Mouse (Mus musculus) myocyte (in vitro differentiated cells): ENCODE results near the gene Trip12. TPM values are rescaled to one million over a fixed set of nuclear protein-coding genes. Genes with fewer than 3 reads are reported as not detected.

Experiments
- H3K27me3 ChIP-seq: one replicate; pipeline ENCODE4 v1.6.1; 2011; ENCODE audit not compliant: control insufficient read depth, insufficient read depth, insufficient read length
- H3K36me3 ChIP-seq: one replicate; pipeline ENCODE4 v1.6.1; 2011; ENCODE audit not compliant: control insufficient read depth, insufficient read depth
- H3K4me2 ChIP-seq: one replicate; pipeline ENCODE4 v1.6.1; 2011; ENCODE audit warnings: low read depth, control low read depth
- H3K4me3 ChIP-seq: one replicate; pipeline ENCODE4 v1.5.1; 2011; ENCODE audit warnings: mild to moderate bottlenecking, control low read depth, moderate library complexity
- H3K79me2 ChIP-seq: one replicate; pipeline ENCODE4 v1.6.1; 2011; ENCODE audit not compliant: control insufficient read depth, insufficient read depth
- H3ac ChIP-seq: one replicate; pipeline ENCODE4 v1.6.1; 2011; ENCODE audit not compliant: control insufficient read depth, insufficient read length
- CEBPB ChIP-seq: IDR thresholded peaks from 2 replicates; pipeline ENCODE4 v1.6.1; 2011; ENCODE audit warnings: mild to moderate bottlenecking, moderate library complexity; ENCODE audit not compliant: poor library complexity, insufficient read depth, severe bottlenecking
- E2F4 ChIP-seq: IDR thresholded peaks from one replicate; pipeline ENCODE4 v1.6.1; 2011; ENCODE audit warnings: mild to moderate bottlenecking, control low read depth, moderate library complexity; ENCODE audit not compliant: insufficient read depth
- MAX ChIP-seq: IDR thresholded peaks from one replicate; pipeline ENCODE4 v1.6.1; 2011; ENCODE audit warnings: low read depth, mild to moderate bottlenecking, control low read depth
- MYOD1 ChIP-seq, 3 experiments: IDR thresholded peaks; one replicate each; pipeline ENCODE4 v1.6.1; 2011; ENCODE audit warnings: control low read depth in 2 of 3, low read depth in 2 of 3, mild to moderate bottlenecking in 2 of 3, moderate library complexity in 1 of 3; ENCODE audit not compliant: insufficient read length in 2 of 3, control insufficient read depth in 1 of 3
- MYOG ChIP-seq, 3 experiments: IDR thresholded peaks; one replicate each; pipeline ENCODE4 v1.6.1; 2011; ENCODE audit warnings: control low read depth in 2 of 3, low read depth in 2 of 3, mild to moderate bottlenecking in 2 of 3; ENCODE audit not compliant: insufficient read length in 2 of 3, control insufficient read depth in 1 of 3, insufficient read depth in 1 of 3
- POLR2A ChIP-seq: IDR thresholded peaks from one replicate; pipeline ENCODE4 v1.6.1; 2011; ENCODE audit warnings: low read depth, mild to moderate bottlenecking, control low read depth, moderate library complexity; ENCODE audit not compliant: insufficient read length
- POLR2AphosphoS2 ChIP-seq: IDR thresholded peaks from one replicate; pipeline ENCODE4 v1.6.1; 2011; ENCODE audit warnings: low read depth, control low read depth; ENCODE audit not compliant: insufficient read length
- REST ChIP-seq: IDR thresholded peaks from one replicate; pipeline ENCODE4 v1.6.1; 2011; ENCODE audit warnings: mild to moderate bottlenecking, control low read depth, moderate library complexity; ENCODE audit not compliant: insufficient read depth, insufficient read length
- SRF ChIP-seq: IDR thresholded peaks from one replicate; pipeline ENCODE4 v1.6.1; 2011; ENCODE audit warnings: low read depth; ENCODE audit not compliant: control insufficient read depth, insufficient read length
- TCF12 ChIP-seq: IDR thresholded peaks from one replicate; pipeline ENCODE4 v1.6.1; 2011; ENCODE audit warnings: mild to moderate bottlenecking, control low read depth; ENCODE audit not compliant: poor library complexity, insufficient read depth, severe bottlenecking
- TCF3 ChIP-seq: IDR thresholded peaks from one replicate; pipeline ENCODE4 v1.6.1; 2011; ENCODE audit warnings: low read depth, control low read depth; ENCODE audit not compliant: insufficient read length
- USF1 ChIP-seq: IDR thresholded peaks from one replicate; pipeline ENCODE4 v1.6.1; 2011; ENCODE audit warnings: low read depth, mild to moderate bottlenecking, control low read depth, moderate library complexity
- polyA plus RNA-seq: library from polyadenylated mRNA; unstranded; fragments of >200 nt; fragmentation: generic; extraction: Trizol; gene quantifications from one replicate; pipeline ENCODE4 v1.2.1, GENCODE M21; 2012; ENCODE audit warnings: missing spikeins

The Trip12 gene
- polyA plus RNA-seq, 1 experiment = 52.6 TPM

GRCm38 (mm10) chr1:84882937-84883336 is 42.6 kb upstream of the Trip12 start:
- H3ac ChIP-seq = no peak overlapping the region
- peak overlapping the region; percentile 92 for H3K4me2 ChIP-seq
- no peak overlapping the region for H3K4me3 ChIP-seq
- no peaks in the 10 kb centered on the region for H3K36me3 ChIP-seq
- TF ChIP-seq USF1 (no peak), MYOD1 (IDR thresholded peaks at IDR 0.05; ENCODE audit: control insufficient read depth in 1 of 3, insufficient read length in 2 of 3, low read depth in 2 of 3) (no peak), SRF (no peak), POLR2A (no peak), TCF12 (no peak), CEBPB (no peak), E2F4 (no peak), MYOG (IDR thresholded peaks at IDR 0.05; ENCODE audit: control insufficient read depth in 1 of 3, insufficient read depth in 1 of 3, insufficient read length in 2 of 3, low read depth in 2 of 3) (no peak), TCF3 (no peak), MAX (no peak), POLR2AphosphoS2 (no peak), REST (no peak)
- H3K27me3 ChIP-seq = no peaks in the 10 kb centered on the region
- no peaks in the 10 kb centered on the region for H3K79me2 ChIP-seq

DNA sequence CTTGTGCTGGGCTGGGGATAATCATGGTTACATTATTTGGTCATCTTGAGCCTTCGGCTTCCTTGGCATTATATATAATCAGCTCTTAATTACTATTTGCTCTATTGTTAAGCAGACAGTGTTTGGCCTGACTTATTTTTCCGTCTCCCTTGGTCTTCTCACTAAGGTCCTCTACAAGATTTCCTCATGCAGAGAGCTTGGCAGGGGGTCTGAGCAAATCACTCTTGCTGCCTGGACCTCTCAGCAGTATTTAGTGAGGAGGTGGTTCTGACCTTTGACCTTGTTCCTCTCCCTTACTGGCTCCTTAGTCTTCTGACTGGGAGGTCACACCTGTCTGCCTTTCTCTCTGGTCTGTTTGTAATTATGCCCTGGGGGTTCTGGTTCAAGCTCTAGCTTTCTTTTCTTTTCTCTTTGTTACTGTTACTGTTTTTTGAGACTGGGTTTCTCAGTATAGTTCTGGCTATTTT is 41.8 kb upstream of the Trip12 start:
- no peaks in the 10 kb centered on the region for H3K36me3 ChIP-seq
- H3K27me3 ChIP-seq = no peaks in the 10 kb centered on the region
- no peak overlapping the region for H3K4me3 ChIP-seq
- no peaks in the 10 kb centered on the region for H3K79me2 ChIP-seq
- TF ChIP-seq MYOD1 (IDR thresholded peaks at IDR 0.05; ENCODE audit: control insufficient read depth in 1 of 3, insufficient read length in 2 of 3, low read depth in 2 of 3) (no peak), POLR2A (no peak), TCF12 (no peak)
- H3ac ChIP-seq = no peak overlapping the region
- peak overlapping the region; percentile 92 for H3K4me2 ChIP-seq

DNA sequence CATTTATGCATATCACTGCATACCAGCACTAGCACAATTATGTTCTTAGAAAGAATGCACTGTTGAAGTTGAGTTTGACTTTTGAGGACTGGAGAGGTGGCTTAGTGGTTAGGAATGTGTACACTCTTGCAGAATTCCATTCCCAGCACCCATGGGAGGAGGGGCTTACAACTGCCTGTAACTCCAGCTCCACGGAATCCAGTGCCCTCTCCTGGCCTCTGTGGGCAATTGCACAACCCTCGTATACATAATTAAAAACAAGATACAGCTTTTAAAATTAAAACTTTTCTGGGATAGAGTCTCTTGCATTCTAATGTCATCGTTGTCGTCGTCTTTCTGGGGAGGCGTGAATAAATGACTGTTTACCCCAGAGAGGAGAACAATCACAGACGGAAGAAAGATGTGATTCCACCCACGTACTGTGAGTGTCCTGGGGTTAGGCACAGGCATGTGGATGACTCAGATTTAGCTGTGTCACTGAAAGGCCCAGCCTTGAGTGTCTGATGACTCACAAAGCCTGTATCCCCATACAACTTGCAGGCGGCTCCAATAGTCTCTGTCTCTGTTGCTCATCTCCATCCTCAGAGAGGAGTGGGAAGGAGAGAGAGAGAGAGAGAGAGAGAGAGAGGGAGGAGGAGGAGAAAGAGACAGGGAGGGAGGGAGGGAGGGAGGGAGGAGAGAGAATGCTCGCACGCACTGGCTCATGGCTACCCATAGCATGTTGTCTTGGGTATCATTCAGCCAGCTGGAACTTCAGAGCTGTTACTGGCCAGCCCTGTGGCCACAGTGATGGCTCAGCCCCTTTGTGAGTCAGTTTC is 41.1 kb upstream of the Trip12 start:
- TF ChIP-seq CEBPB (0 out of 2 replicates have a peak, but pooled peaks have one; percentile 13), POLR2AphosphoS2 (no peak), MAX (no peak), REST (no peak), MYOD1 (IDR thresholded peaks at IDR 0.05; ENCODE audit: control insufficient read depth in 1 of 3, insufficient read length in 2 of 3, low read depth in 2 of 3) (peak in 1 of 3 experiments; percentile 22), USF1 (no peak), TCF12 (no peak), POLR2A (no peak)
- Histone ChIP-seq H3ac (no peak overlapping the region), H3K36me3 (no peaks in the 10 kb centered on the region)

GRCm38 (mm10) chr1:84879571-84880120 is 39.3 kb upstream of the Trip12 start:
- Histone ChIP-seq H3ac (no peak overlapping the region), H3K4me3 (no peak overlapping the region), H3K4me2 (no peak overlapping the region), H3K27me3 (no peaks in the 10 kb centered on the region), H3K79me2 (no peaks in the 10 kb centered on the region), H3K36me3 (no peaks in the 10 kb centered on the region)
- TF ChIP-seq REST (no peak), MAX (no peak), USF1 (no peak), POLR2A (no peak), TCF3 (no peak), SRF (no peak), MYOD1 (IDR thresholded peaks at IDR 0.05; ENCODE audit: control insufficient read depth in 1 of 3, insufficient read length in 2 of 3, low read depth in 2 of 3) (no peak), MYOG (IDR thresholded peaks at IDR 0.05; ENCODE audit: control insufficient read depth in 1 of 3, insufficient read depth in 1 of 3, insufficient read length in 2 of 3, low read depth in 2 of 3) (no peak), E2F4 (no peak), CEBPB (no peak), POLR2AphosphoS2 (no peak), TCF12 (no peak)

More for the DNA sequence above, 41.1 kb upstream of the Trip12 start:
- no peaks in the 10 kb centered on the region for H3K79me2 ChIP-seq
- H3K4me3 ChIP-seq = no peak overlapping the region
- no peaks in the 10 kb centered on the region for H3K27me3 ChIP-seq
- peak overlapping the region; percentile 92 for H3K4me2 ChIP-seq
